Mouse (Mus musculus) embryonic facial prominence, embryonic 14.5 days (tissue): ENCODE results near the gene Hnrnpul1. TPM values are rescaled to one million over a fixed set of nuclear protein-coding genes. Genes with fewer than 3 reads are reported as not detected.
"Not testable (repeated sequence)": the region's sequence is repeated elsewhere in the genome, so short reads cannot be mapped to it uniquely, and the experiment has no call there.

Experiments
- ATAC-seq: fragments of 200-750 bp; cut with Nextera tagmentation; 2 replicates; pipeline ENCODE4 v1.8.0; 2017; ENCODE audit warnings: low read depth, moderate number of reproducible peaks, moderate TSS enrichment
- DNase-seq: peaks from one replicate; pipeline ENCODE4 v3.0.0-alpha.2; 2015; ENCODE audit warnings: low spot score
- H3K27ac ChIP-seq: fragments of 300-500 bp; sonication (generic); replicated peaks from 2 replicates; pipeline ENCODE4 v1.5.1; 2014; ENCODE audit warnings: low read depth, mild to moderate bottlenecking, low read length, moderate library complexity
- H3K27me3 ChIP-seq: fragments of 300-500 bp; sonication (generic); replicated peaks from 2 replicates; pipeline ENCODE4 v1.6.1; 2014; ENCODE audit warnings: low read length; ENCODE audit not compliant: control insufficient read depth, insufficient read depth
- H3K36me3 ChIP-seq: fragments of 300-500 bp; sonication (generic); 2 replicates; pipeline ENCODE4 v1.6.1; 2014; ENCODE audit warnings: low read length, mixed read lengths; ENCODE audit not compliant: control insufficient read depth, insufficient read depth
- H3K4me1 ChIP-seq: fragments of 300-500 bp; sonication (generic); 2 replicates; pipeline ENCODE4 v1.6.1; 2014; ENCODE audit warnings: antibody characterized with exemption, low read length; ENCODE audit not compliant: control insufficient read depth, insufficient read depth
- H3K4me2 ChIP-seq: fragments of 300-500 bp; sonication (generic); 2 replicates; pipeline ENCODE4 v1.6.1; 2014; ENCODE audit warnings: low read depth, mild to moderate bottlenecking, low read length, moderate library complexity, mixed read lengths
- H3K4me3 ChIP-seq: fragments of 300-500 bp; sonication (generic); 2 replicates; pipeline ENCODE4 v1.5.1; 2014; ENCODE audit warnings: low read depth, mild to moderate bottlenecking, low read length
- H3K9ac ChIP-seq: fragments of 300-500 bp; sonication (generic); 2 replicates; pipeline ENCODE4 v1.6.1; 2014; ENCODE audit warnings: low read depth, mild to moderate bottlenecking, low read length, moderate library complexity, mixed read lengths
- H3K9me3 ChIP-seq: fragments of 300-500 bp; sonication (generic); 2 replicates; pipeline ENCODE4 v1.6.1; 2016; ENCODE audit warnings: low read length; ENCODE audit not compliant: control insufficient read depth
- WGBS: fragments of 180-500 bp; shearing (Covaris S2); extraction: QIAGEN DNeasy Blood & Tissue Kit; methylation state at CpG from one replicate; pipeline ENCODE4 v1.1.7; 2014; 5-methylcytosine and 5-hydroxymethylcytosine counted together
- polyA plus RNA-seq: library from polyadenylated mRNA; unstranded; fragments of >200 nt; fragmentation: Nextera tagmentation; extraction: Ambion mirVana; gene quantifications from 2 replicates; pipeline ENCODE4 v1.2.1, GENCODE M21; 2014

The Hnrnpul1 gene
- polyA plus RNA-seq, 1 experiment from 2014 or later = 65.9 TPM

DNA sequence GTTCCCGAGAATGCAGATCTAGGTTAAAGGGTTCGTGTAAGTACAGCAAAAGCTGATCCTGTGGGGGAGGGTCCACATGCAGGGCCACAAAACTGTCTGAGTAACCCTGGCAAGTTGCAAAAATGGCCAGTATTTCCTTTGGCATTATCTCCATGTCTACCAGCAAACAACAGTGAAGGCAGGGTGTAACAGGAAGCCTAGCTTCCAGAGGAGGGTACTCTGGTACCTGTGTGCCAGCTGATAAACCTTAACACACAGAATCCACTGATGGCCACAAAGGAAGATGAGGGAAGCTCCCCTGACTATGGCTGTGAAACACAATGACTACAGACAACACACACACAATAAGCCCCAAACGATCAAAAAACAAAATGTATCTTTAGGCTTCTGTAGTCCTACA, 16.3 kb downstream of the Hnrnpul1 start:
- no peaks in the 10 kb centered on the region for H3K27me3 ChIP-seq
- H3K9me3 ChIP-seq = no peaks in the 10 kb centered on the region
- H3K4me2 ChIP-seq = no peak overlapping the region
- ATAC-seq (no peak), DNase-seq (no peak)
- H3K4me3 ChIP-seq = no peak overlapping the region
- H3K4me1 ChIP-seq = no peaks in the 10 kb centered on the region
- peaks cover 100% of the 10 kb centered on the region for H3K36me3 ChIP-seq
- no peak overlapping the region for H3K27ac ChIP-seq
- no peak overlapping the region for H3K9ac ChIP-seq
- 87% methylated on average over 3 of the region's 3 CpGs for WGBS

DNA sequence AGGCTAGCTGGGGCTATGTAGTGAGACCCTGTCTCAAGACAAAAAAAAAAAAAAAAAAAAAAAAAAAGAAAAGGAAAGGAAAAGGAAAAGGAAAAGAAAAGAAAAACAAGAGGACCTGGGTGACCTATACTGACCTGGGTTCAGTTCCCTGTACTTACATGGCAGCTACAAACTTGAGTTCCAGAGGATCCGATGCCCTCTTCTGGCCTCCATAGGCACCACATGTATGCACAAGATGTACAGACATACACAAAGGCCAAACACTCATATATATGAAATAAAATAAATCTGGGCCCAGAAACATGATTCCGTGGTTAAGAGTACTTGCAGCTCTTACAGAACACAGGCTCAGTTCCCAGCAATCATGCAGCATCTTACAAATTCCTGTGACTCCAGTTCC, 17.6 kb downstream of the Hnrnpul1 start:
- 92% methylated on average over 2 of the region's 2 CpGs for WGBS
- no peak overlapping the region for H3K4me2 ChIP-seq
- H3K4me3 ChIP-seq = no peak overlapping the region
- no peak overlapping the region for H3K9ac ChIP-seq
- H3K36me3 ChIP-seq = peaks cover 100% of the 10 kb centered on the region
- H3K9me3 ChIP-seq = no peaks in the 10 kb centered on the region
- no peaks in the 10 kb centered on the region for H3K4me1 ChIP-seq
- no peak overlapping the region for H3K27ac ChIP-seq
- ATAC-seq (no peak), DNase-seq (no peak)
- no peaks in the 10 kb centered on the region for H3K27me3 ChIP-seq

DNA sequence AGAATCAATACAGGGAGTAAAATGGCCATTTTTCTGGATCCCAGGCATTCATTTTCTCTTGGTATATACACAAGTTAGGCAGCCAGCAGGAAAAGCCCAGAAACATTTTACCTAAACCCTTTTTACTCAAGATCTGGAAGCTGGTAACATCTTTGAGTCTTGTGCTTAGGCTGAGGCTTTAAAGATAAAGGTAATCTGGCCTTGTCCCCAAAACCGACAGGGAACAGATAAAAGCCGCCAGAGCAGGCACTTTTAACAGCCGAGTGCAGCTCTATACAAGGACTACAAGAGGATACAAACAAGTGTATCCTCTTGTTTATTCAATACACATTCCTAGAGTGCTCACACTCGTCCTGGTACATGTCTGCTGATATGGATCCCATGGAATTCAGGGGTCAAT, 19.6 kb downstream of the Hnrnpul1 start:
- H3K36me3 ChIP-seq = peaks cover 99% of the 10 kb centered on the region
- ATAC-seq = no peak
- WGBS = 81% methylated on average over 4 of the region's 4 CpGs

DNA sequence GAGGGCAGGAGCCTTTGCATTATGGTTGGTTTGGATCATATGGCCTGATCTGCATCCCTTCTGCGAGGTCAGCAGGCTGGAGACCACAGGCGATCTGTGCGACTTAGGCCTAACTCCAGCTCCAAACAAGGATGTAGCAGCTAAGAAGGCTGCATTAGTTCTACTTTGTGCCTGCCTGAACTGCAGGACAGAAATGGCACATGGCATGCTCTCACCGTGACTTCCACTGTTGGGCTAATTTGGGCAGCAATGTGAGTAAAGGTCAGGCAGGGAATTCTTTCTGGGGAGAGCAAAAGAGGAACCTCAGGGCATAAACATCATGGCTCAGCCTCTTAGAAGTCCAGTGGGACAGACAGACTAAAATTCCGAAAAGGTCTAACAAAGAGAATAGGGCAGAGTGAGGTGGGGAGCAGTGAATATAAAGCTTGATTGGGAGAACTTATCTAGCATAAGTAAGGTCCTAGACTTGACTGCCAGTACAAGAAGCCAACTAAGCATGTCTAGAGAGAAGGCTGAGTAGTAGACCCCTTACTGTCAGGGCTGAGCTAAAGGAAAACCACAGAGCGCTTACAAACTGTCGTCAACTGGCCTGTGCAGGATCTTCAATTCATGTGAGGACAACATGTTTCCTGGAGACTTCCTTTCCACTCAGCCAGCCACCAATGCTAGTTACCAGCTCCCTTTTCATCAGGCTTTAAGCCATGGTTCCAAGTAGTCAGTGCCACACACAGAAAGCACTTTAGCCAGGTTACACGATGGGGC, 23.1 kb downstream of the Hnrnpul1 start:
- Histone ChIP-seq H3K4me2 (no peak overlapping the region), H3K36me3 (peaks cover 97% of the 10 kb centered on the region), H3K4me1 (no peaks in the 10 kb centered on the region), H3K27ac (no peak overlapping the region), H3K4me3 (no peak overlapping the region), H3K27me3 (no peaks in the 10 kb centered on the region), H3K9me3 (no peaks in the 10 kb centered on the region), H3K9ac (no peak overlapping the region)
- ATAC-seq (no peak), DNase-seq (no peak)
- 87% methylated on average over 8 of the region's 8 CpGs for WGBS

More for the DNA sequence above, 19.6 kb downstream of the Hnrnpul1 start:
- Histone ChIP-seq H3K9me3 (no peaks in the 10 kb centered on the region), H3K27me3 (no peaks in the 10 kb centered on the region), H3K4me2 (no peak overlapping the region), H3K4me1 (no peaks in the 10 kb centered on the region), H3K4me3 (no peak overlapping the region), H3K27ac (no peak overlapping the region), H3K9ac (no peak overlapping the region)
- no peak for DNase-seq

DNA sequence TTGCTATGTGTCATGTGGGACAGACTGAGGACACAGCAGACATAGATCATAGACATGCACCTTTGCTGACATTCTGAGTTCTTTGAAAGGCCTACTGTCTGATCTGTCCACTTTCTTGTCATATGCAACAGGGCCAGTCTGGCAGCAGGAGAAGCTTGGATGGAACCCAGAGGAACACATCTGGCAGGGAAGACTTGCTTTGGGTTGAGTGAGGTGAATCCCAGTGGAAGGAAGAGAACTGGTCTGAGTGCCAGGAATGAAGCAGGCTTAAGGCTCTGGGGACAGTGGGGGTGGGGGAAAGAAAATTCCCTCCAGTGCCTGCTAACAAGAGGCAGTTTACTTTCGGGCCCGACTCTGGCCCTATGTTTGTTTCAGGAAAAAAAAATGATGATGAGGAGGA, 24.7 kb downstream of the Hnrnpul1 start:
- Histone ChIP-seq H3K36me3 (peaks cover 96% of the 10 kb centered on the region), H3K4me3 (no peak overlapping the region), H3K9ac (no peak overlapping the region), H3K27ac (no peak overlapping the region), H3K4me2 (no peak overlapping the region), H3K27me3 (no peaks in the 10 kb centered on the region), H3K4me1 (no peaks in the 10 kb centered on the region), H3K9me3 (no peaks in the 10 kb centered on the region)
- 94% methylated on average over 2 of the region's 2 CpGs for WGBS
- DNase-seq = no peak
- no peak for ATAC-seq

DNA sequence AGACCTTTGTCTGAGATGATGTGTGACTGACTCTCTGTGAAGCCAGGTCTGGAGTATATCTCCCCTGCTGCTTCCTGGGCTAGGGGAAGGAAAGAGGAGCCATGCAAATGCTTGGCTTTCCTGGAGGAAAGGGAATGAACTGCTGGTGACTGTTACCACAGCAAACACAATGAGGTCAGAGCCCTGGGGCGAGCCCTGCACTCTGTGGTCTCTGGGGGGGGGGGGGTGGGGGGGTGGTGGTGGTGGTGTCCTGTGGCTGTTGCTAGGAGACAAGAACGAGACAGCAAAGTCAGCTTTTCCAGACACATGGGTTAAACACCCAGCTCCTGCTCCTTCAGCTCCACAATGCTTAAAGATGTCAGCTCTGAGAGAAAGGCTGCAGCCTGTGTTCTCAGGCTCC, 25.2 kb downstream of the Hnrnpul1 start:
- 42% methylated on average over 2 of the region's 2 CpGs for WGBS
- H3K9ac ChIP-seq = no peak overlapping the region
- H3K36me3 ChIP-seq = peaks cover 96% of the 10 kb centered on the region
- no peaks in the 10 kb centered on the region for H3K4me1 ChIP-seq
- no peak overlapping the region for H3K4me3 ChIP-seq
- no peak overlapping the region for H3K27ac ChIP-seq
- H3K9me3 ChIP-seq = no peaks in the 10 kb centered on the region
- no peak overlapping the region for H3K4me2 ChIP-seq
- H3K27me3 ChIP-seq = no peaks in the 10 kb centered on the region
- DNase-seq (no peak), ATAC-seq (peak; percentile 35; the same call in 1 of the 2 replicates)

DNA sequence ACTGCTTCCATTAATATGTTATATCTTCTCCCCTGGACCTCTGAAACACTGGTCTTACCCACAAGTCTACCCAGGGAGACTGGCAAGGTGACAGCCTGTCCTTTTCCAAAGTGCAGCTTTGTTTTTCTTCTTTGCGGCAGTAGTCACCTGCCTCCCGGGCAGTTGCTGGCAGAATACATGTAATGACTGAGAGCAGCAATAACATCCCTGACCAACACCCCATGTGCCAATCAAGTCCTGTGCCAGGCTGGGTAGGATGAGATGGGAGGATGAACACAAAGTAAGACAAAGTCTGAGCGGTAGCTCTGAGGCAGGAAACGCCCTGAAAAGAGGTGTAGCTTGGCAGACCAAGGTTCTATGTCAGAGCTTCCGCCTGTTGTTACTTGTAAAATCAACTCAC, 26.8 kb downstream of the Hnrnpul1 start:
- H3K4me1 ChIP-seq = no peaks in the 10 kb centered on the region
- H3K9ac ChIP-seq = no peak overlapping the region
- H3K27me3 ChIP-seq = no peaks in the 10 kb centered on the region
- H3K4me3 ChIP-seq = no peak overlapping the region
- ATAC-seq = no peak
- H3K27ac ChIP-seq = no peak overlapping the region
- H3K36me3 ChIP-seq = peaks cover 96% of the 10 kb centered on the region
- 89% methylated on average over 5 of the region's 5 CpGs for WGBS
- H3K4me2 ChIP-seq = no peak overlapping the region
- no peak for DNase-seq
- no peaks in the 10 kb centered on the region for H3K9me3 ChIP-seq

DNA sequence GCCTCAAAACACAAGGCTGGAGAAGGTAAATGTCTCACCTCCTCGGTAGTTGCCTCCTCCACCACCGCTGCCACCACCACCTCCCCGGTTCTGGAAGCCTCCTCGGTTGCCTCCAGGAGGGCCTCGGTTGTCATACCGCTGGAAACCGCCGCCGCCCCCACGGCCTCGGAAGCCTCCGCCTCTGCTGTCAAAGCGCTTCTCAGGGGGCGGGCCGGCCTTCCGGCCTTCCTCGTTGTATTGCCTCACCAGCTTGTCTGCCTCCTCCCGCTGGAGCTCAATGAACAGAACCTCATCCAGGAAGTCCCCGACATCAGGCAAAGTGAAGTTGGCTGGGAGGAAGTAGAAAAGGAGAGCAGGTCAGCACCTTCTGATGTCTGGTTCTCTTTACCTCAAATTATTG, 28.7 kb downstream of the Hnrnpul1 start:
- Histone ChIP-seq H3K4me1 (no peaks in the 10 kb centered on the region), H3K27me3 (no peaks in the 10 kb centered on the region), H3K4me3 (no peak overlapping the region), H3K9ac (no peak overlapping the region), H3K27ac (no peak overlapping the region), H3K36me3 (peaks cover 96% of the 10 kb centered on the region), H3K4me2 (no peak overlapping the region), H3K9me3 (no peaks in the 10 kb centered on the region)
- DNase-seq = no peak
- 82% methylated on average over 19 of the region's 19 CpGs for WGBS
- ATAC-seq = no peak

DNA sequence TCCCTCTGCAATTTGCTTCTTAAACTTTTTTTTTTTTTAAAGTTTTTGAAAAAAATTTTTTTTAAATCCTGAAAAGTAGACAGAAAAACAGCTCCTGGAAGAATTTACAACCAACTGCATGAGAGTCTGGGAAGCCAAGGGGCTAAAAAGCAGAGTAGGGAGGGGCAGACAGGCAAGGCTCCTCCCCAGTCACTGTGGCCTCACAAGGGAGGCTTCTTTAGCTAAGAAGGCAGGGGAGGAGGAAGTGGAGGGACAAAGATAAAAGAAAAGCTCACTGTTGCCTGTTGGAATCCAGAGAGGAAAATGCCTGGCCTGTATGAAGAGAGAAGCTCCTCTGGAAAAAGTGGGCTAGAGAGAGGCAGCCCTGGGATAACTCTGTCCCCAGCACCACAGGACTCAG, 32.8 kb downstream of the Hnrnpul1 start:
- H3K4me2 ChIP-seq, H3K9ac ChIP-seq, DNase-seq, ATAC-seq, H3K27ac ChIP-seq, H3K4me3 ChIP-seq, H3K27me3 ChIP-seq, H3K9me3 ChIP-seq: not testable (repeated sequence)
- Histone ChIP-seq H3K4me1 (peaks cover 11% of the 10 kb centered on the region), H3K36me3 (peaks cover 65% of the 10 kb centered on the region)
